Mouse (Mus musculus): ENCODE data around the gene Hoxa11.

GRCm38 (mm10) chr6:52214271-52214670, 31.3 kb downstream of the Hoxa11 start:
- no peak for TF ChIP-seq CTCF (IDR thresholded peaks at IDR 0.05; ENCODE audit: low read depth, low read length)
- TF ChIP-seq POLR2A (IDR thresholded peaks at IDR 0.05; ENCODE audit: extremely low read depth, insufficient read depth, low read length) = no peak

Measured in liver, adult 2 months (tissue).